Mouse (Mus musculus) liver, adult 2 months (tissue): ENCODE measurements around the gene Rxfp3. TPM values are rescaled to one million over a fixed set of nuclear protein-coding genes. Genes with fewer than 3 reads are reported as not detected.

Experiments
- DNase-seq: peaks from one replicate; pipeline ENCODE4 v3.0.0-alpha.2; 2011; ENCODE audit warnings: low read depth, low spot score; ENCODE audit errors: extremely low read depth
- H3K27ac ChIP-seq: fragments of 200-500 bp; replicated peaks from 2 replicates; pipeline ENCODE4 v1.5.1; 2012; ENCODE audit warnings: low read depth, mild to moderate bottlenecking, control low read depth, inconsistent platforms, low read length; ENCODE audit not compliant: insufficient read depth
- H3K27me3 ChIP-seq: fragments of 200-500 bp; 2 replicates; pipeline ENCODE4 v1.6.1; 2012; ENCODE audit warnings: mild to moderate bottlenecking, moderate library complexity, low read length, inconsistent platforms; ENCODE audit not compliant: control insufficient read depth, insufficient read depth
- H3K36me3 ChIP-seq: fragments of 200-500 bp; 2 replicates; pipeline ENCODE4 v1.6.1; 2012; ENCODE audit warnings: low read length, inconsistent platforms; ENCODE audit not compliant: control insufficient read depth, insufficient read depth
- H3K4me1 ChIP-seq: fragments of 200-500 bp; 2 replicates; pipeline ENCODE4 v1.6.1; 2011; ENCODE audit warnings: low read length; ENCODE audit not compliant: control insufficient read depth, insufficient read depth
- H3K4me3 ChIP-seq: fragments of 200-500 bp; 2 replicates; pipeline ENCODE4 v1.5.1; 2011; ENCODE audit warnings: low read depth, mild to moderate bottlenecking, control low read depth, low read length, moderate library complexity; ENCODE audit not compliant: insufficient read depth
- H3K79me2 ChIP-seq: fragments of 200-500 bp; 2 replicates; pipeline ENCODE4 v1.6.1; 2012; ENCODE audit warnings: inconsistent platforms, mild to moderate bottlenecking, low read length, moderate library complexity; ENCODE audit not compliant: control insufficient read depth, insufficient read depth
- H3K9ac ChIP-seq: fragments of 200-500 bp; 2 replicates; pipeline ENCODE4 v1.6.1; 2012; ENCODE audit warnings: low read depth, mild to moderate bottlenecking, control low read depth, inconsistent platforms, low read length
- CTCF ChIP-seq: fragments of 200-500 bp; IDR thresholded peaks from 2 replicates; pipeline ENCODE4 v1.5.1; 2011; ENCODE audit warnings: low read depth, low read length, control low read depth
- POLR2A ChIP-seq: fragments of 200-500 bp; IDR thresholded peaks from 2 replicates; pipeline ENCODE4 v1.6.1; 2011; ENCODE audit warnings: low read length, control low read depth; ENCODE audit not compliant: insufficient read depth; ENCODE audit errors: extremely low read depth
- WGBS: fragments of 180-500 bp; shearing (Covaris S2); methylation state at CpG from one replicate; pipeline ENCODE4 v1.1.7; 2018; 5-methylcytosine and 5-hydroxymethylcytosine counted together
- polyA plus RNA-seq: library from polyadenylated mRNA; depleted of rRNA; stranded (reverse); fragments of >200 nt; gene quantifications from 2 replicates; pipeline ENCODE4 v1.2.3, GENCODE M21; 2012; rRNA removed
- total RNA-seq: library from RNA; depleted of rRNA; stranded (reverse); fragments of >200 nt; gene quantifications from 2 replicates; pipeline ENCODE4 v1.2.3, GENCODE M21; 2014; rRNA removed

Rxfp3 gene
- total RNA-seq (not detected in 2 replicates), polyA plus RNA-seq (not detected in 2 replicates)

GRCm38 (mm10) chr15:11037711-11038110, at the start of gene Rxfp3:
Gene Rxfp3 (minus strand): TSS chr15:11037991.
- H3K36me3 ChIP-seq: no peaks in the 10 kb centered on the region
- H3K4me3 ChIP-seq: peak within 1 kb of the TSS; percentile 31; the same call in 1 of the 2 replicates
- no peak for DNase-seq
- H3K9ac ChIP-seq: no peak within 1 kb of the TSS
- peaks cover 6% of the 10 kb centered on the region for H3K4me1 ChIP-seq
- H3K27me3 ChIP-seq: peaks cover 5% of the 10 kb centered on the region; the same call in 1 of the 2 replicates
- H3K27ac ChIP-seq: no peak within 1 kb of the TSS
- WGBS: 7% methylated on average over 16 of the region's 16 CpGs
- TF ChIP-seq CTCF (no peak), POLR2A (no peak)
- H3K79me2 ChIP-seq: no peaks in the 10 kb centered on the region

GRCm38 (mm10) chr15:11084993-11085365, 47.2 kb upstream of the Rxfp3 start:
- Histone ChIP-seq H3K27me3 (no peaks in the 10 kb centered on the region), H3K36me3 (no peaks in the 10 kb centered on the region), H3K4me1 (no peaks in the 10 kb centered on the region), H3K27ac (no peak overlapping the region), H3K9ac (no peak overlapping the region), H3K4me3 (no peak overlapping the region), H3K79me2 (no peaks in the 10 kb centered on the region)
- DNase-seq: peak; percentile 7
- TF ChIP-seq CTCF (no peak), POLR2A (no peak)
- 55% methylated on average over 1 of the region's 1 CpGs for WGBS

GRCm38 (mm10) chr15:11084241-11084992, 46.6 kb upstream of the Rxfp3 start:
- Histone ChIP-seq H3K36me3 (no peaks in the 10 kb centered on the region), H3K79me2 (no peaks in the 10 kb centered on the region), H3K4me3 (no peak overlapping the region), H3K9ac (no peak overlapping the region), H3K27me3 (no peaks in the 10 kb centered on the region), H3K27ac (no peak overlapping the region), H3K4me1 (no peaks in the 10 kb centered on the region)
- WGBS: 76% methylated on average over 9 of the region's 9 CpGs
- no peak for DNase-seq
- TF ChIP-seq POLR2A (no peak), CTCF (no peak)

- Histone ChIP-seq H3K36me3 (no peaks in the 10 kb centered on the region), H3K27ac (no peak overlapping the region), H3K27me3 (no peaks in the 10 kb centered on the region), H3K79me2 (no peaks in the 10 kb centered on the region), H3K4me3 (no peak overlapping the region), H3K9ac (no peak overlapping the region), H3K4me1 (no peaks in the 10 kb centered on the region)
- TF ChIP-seq CTCF (no peak), POLR2A (no peak)
- 95% methylated on average over 3 of the region's 3 CpGs for whole genome bisulfite sequencing
- DNase-seq: no peak
Observed at GRCm38 (mm10) chr15:11083678-11084077, 45.9 kb upstream of the Rxfp3 start.

- H3K4me3 ChIP-seq: no peak overlapping the region
- no peak for DNase-seq
- TF ChIP-seq CTCF (no peak), POLR2A (no peak)
- H3K27ac ChIP-seq: no peak overlapping the region
- 88% methylated on average over 8 of the region's 8 CpGs for WGBS
- H3K79me2 ChIP-seq: no peaks in the 10 kb centered on the region
- H3K9ac ChIP-seq: no peak overlapping the region
- no peaks in the 10 kb centered on the region for H3K4me1 ChIP-seq
- no peaks in the 10 kb centered on the region for H3K27me3 ChIP-seq
- no peaks in the 10 kb centered on the region for H3K36me3 ChIP-seq
Observed at GRCm38 (mm10) chr15:11082961-11083569, 45.3 kb upstream of the Rxfp3 start.

- Histone ChIP-seq H3K4me3 (no peak overlapping the region), H3K79me2 (no peaks in the 10 kb centered on the region), H3K27ac (no peak overlapping the region), H3K27me3 (no peaks in the 10 kb centered on the region), H3K9ac (no peak overlapping the region), H3K36me3 (no peaks in the 10 kb centered on the region), H3K4me1 (no peaks in the 10 kb centered on the region)
- no peak for DNase-seq
- WGBS: 87% methylated on average over 3 of the region's 3 CpGs
- TF ChIP-seq CTCF (no peak), POLR2A (no peak)
Observed at GRCm38 (mm10) chr15:11075726-11076361, 38.1 kb upstream of the Rxfp3 start.
